Mouse (Mus musculus): ENCODE results near the gene Ptpn3. TPM values are rescaled to one million over a fixed set of nuclear protein-coding genes. Genes with fewer than 3 reads are reported as not detected.
"Not testable (repeated sequence)": the region's sequence is repeated elsewhere in the genome, so short reads cannot be mapped to it uniquely, and the experiment has no call there.

Ptpn3 gene
- total RNA-seq, 2 experiments from 2014 or later = 68.4 to 77.7 TPM

GRCm38 (mm10) chr4:57275116-57275743, 26.4 kb downstream of the Ptpn3 start:
- intact Hi-C loops (cut with DNase I) = loop anchor here (1.0 to 10.0 kb wide), 4 partner anchors 45 to 258 kb away; partner anchors contain the start of gene Epb41l4b
- H3K4me3 ChIP-seq = no peak overlapping the region
- peak; percentile 93 for TF ChIP-seq CTCF (IDR thresholded peaks at IDR 0.05)

GRCm38 (mm10) chr4:57273532-57274502, 27.8 kb downstream of the Ptpn3 start:
- no peak for TF ChIP-seq CTCF (IDR thresholded peaks at IDR 0.05)
- no peak overlapping the region for H3K27ac ChIP-seq
- no peak overlapping the region for H3K4me3 ChIP-seq
- intact Hi-C loops (cut with DNase I) = loop anchor here (10.0 kb wide), 1 partner anchor 129 kb away; the partner anchor contains the start of gene Epb41l4b
- DNase-seq (ENCODE audit: extremely low spot score in 1 of 2, low spot score in 2 of 2) = no peak

More at GRCm38 (mm10) chr4:57275116-57275743, 26.4 kb downstream of the Ptpn3 start:
- DNase-seq (ENCODE audit: extremely low spot score in 1 of 2, low spot score in 2 of 2) = peak; percentile 60 to 66
- no peak overlapping the region for H3K27ac ChIP-seq

GRCm38 (mm10) chr4:57270991-57271390, 30.6 kb downstream of the Ptpn3 start:
- no peak for DNase-seq (ENCODE audit: extremely low spot score in 1 of 2, low spot score in 2 of 2)
- Histone ChIP-seq H3K4me3 (no peak overlapping the region), H3K27ac (no peak overlapping the region)
- intact Hi-C loops (cut with DNase I) = loop anchor here (10.0 kb wide), 1 partner anchor 126 kb away; the partner anchor contains the start of gene Epb41l4b
- TF ChIP-seq CTCF (IDR thresholded peaks at IDR 0.05) = peak; percentile 40

- H3K27ac ChIP-seq = not testable (repeated sequence)
- intact Hi-C loops (cut with DNase I) = loop anchor here (10.0 kb wide), 1 partner anchor 126 kb away; the partner anchor contains the start of gene Epb41l4b
Observed at GRCm38 (mm10) chr4:57270489-57270888, 31.1 kb downstream of the Ptpn3 start.

GRCm38 (mm10) chr4:57269344-57269743, 32.3 kb downstream of the Ptpn3 start:
- Histone ChIP-seq H3K27ac (no peak overlapping the region), H3K4me3 (no peak overlapping the region)
- no peak for DNase-seq (ENCODE audit: extremely low spot score in 1 of 2, low spot score in 2 of 2)
- TF ChIP-seq CTCF (IDR thresholded peaks at IDR 0.05) = no peak
- intact Hi-C loops (cut with DNase I) = no loop called here

More at GRCm38 (mm10) chr4:57270489-57270888, 31.1 kb downstream of the Ptpn3 start:
- DNase-seq (ENCODE audit: extremely low spot score in 1 of 2, low spot score in 2 of 2); H3K4me3 ChIP-seq: not testable (repeated sequence)

- no peak for DNase-seq (ENCODE audit: extremely low spot score in 1 of 2, low spot score in 2 of 2)
- H3K4me3 ChIP-seq = no peak overlapping the region
- TF ChIP-seq CTCF (IDR thresholded peaks at IDR 0.05) = no peak
- intact Hi-C loops (cut with DNase I) = no loop called here
- no peak overlapping the region for H3K27ac ChIP-seq
Observed at GRCm38 (mm10) chr4:57268330-57268729, 33.3 kb downstream of the Ptpn3 start.

GRCm38 (mm10) chr4:57266389-57266788, 35.2 kb downstream of the Ptpn3 start:
- DNase-seq (ENCODE audit: extremely low spot score in 1 of 2, low spot score in 2 of 2) = no peak
- TF ChIP-seq CTCF (IDR thresholded peaks at IDR 0.05) = no peak
- Histone ChIP-seq H3K27ac (no peak overlapping the region), H3K4me3 (no peak overlapping the region)
- intact Hi-C loops (cut with DNase I) = no loop called here

GRCm38 (mm10) chr4:57263695-57264094, 37.9 kb downstream of the Ptpn3 start:
- intact Hi-C loops (cut with DNase I) = loop anchor here (5.0 kb wide), 1 partner anchor 59 kb away; no protein-coding TSS in a partner anchor
- H3K4me3 ChIP-seq = no peak overlapping the region
- no peak overlapping the region for H3K27ac ChIP-seq
- TF ChIP-seq CTCF (IDR thresholded peaks at IDR 0.05) = no peak
- no peak for DNase-seq (ENCODE audit: extremely low spot score in 1 of 2, low spot score in 2 of 2)

- no peak overlapping the region for H3K4me3 ChIP-seq
- intact Hi-C loops (cut with DNase I) = loop anchor here (5.0 kb wide), 1 partner anchor 59 kb away; no protein-coding TSS in a partner anchor
- no peak for DNase-seq (ENCODE audit: extremely low spot score in 1 of 2, low spot score in 2 of 2)
- H3K27ac ChIP-seq = no peak overlapping the region
- peak; percentile 66 for TF ChIP-seq CTCF (IDR thresholded peaks at IDR 0.05)
Observed at GRCm38 (mm10) chr4:57263061-57263685, 38.5 kb downstream of the Ptpn3 start.

- Histone ChIP-seq H3K4me3 (no peak overlapping the region), H3K27ac (no peak overlapping the region)
- no peak for DNase-seq (ENCODE audit: extremely low spot score in 1 of 2, low spot score in 2 of 2)
- intact Hi-C loops (cut with DNase I) = loop anchor here (5.0 kb wide), 1 partner anchor 60 kb away; no protein-coding TSS in a partner anchor
- no peak for TF ChIP-seq CTCF (IDR thresholded peaks at IDR 0.05)
Observed at GRCm38 (mm10) chr4:57262451-57262850, 39.2 kb downstream of the Ptpn3 start.

- H3K4me3 ChIP-seq = no peak overlapping the region
- H3K27ac ChIP-seq = no peak overlapping the region
- no peak for DNase-seq (ENCODE audit: extremely low spot score in 1 of 2, low spot score in 2 of 2)
- intact Hi-C loops (cut with DNase I) = loop anchor here (5.0 kb wide), 1 partner anchor 60 kb away; no protein-coding TSS in a partner anchor
- TF ChIP-seq CTCF (IDR thresholded peaks at IDR 0.05) = no peak
Observed at GRCm38 (mm10) chr4:57261813-57262212, 39.8 kb downstream of the Ptpn3 start.
